Mouse (Mus musculus) MEL (cell line): ENCODE data around the gene Prkd1.

Experiments
- POLR2A ChIP-seq, 2 experiments: IDR thresholded peaks; 2 replicates each; pipeline ENCODE4 v1.6.1; 2011 to 2012; ENCODE audit warnings: low read length in 2 of 2, mild to moderate bottlenecking in 2 of 2, control low read depth in 1 of 2, improper control_type of control experiment in 1 of 2, low read depth in 1 of 2, moderate library complexity in 1 of 2; ENCODE audit not compliant: control insufficient read depth in 1 of 2, insufficient read depth in 1 of 2, poor library complexity in 1 of 2
- ZC3H11A ChIP-seq: IDR thresholded peaks from 2 replicates; pipeline ENCODE4 v1.6.1; 2012; ENCODE audit warnings: low read depth, mild to moderate bottlenecking, inconsistent platforms, low read length, improper control_type of control experiment

GRCm38 (mm10) chr12:50606703-50607500 is 42.0 kb downstream of the Prkd1 start:
- TF ChIP-seq POLR2A (IDR thresholded peaks at IDR 0.05; ENCODE audit: control insufficient read depth in 1 of 2, insufficient read depth in 1 of 2, low read depth in 1 of 2, low read length in 2 of 2, poor library complexity in 1 of 2) (no peak), ZC3H11A (no peak)
